Comparison of ENCODE assay signal across 23 mouse cellular contexts in genomic region chr11:85625206-85625605, GRCm38 (mm10).
DNase-seq lines count a peak whose midpoint lies in the region; ATAC-seq and TF ChIP-seq lines count a peak whose summit lies in the region.
"Had no signal": no experiment of that assay in that cellular context is flagged by ENCODE, and none has a peak within 500 bp of the region (broad histone marks: within the 10 kb centered on the region; RNA-seq: fewer than 3 reads in every experiment).

No protein-coding gene starts in this region.

- H3K4me1 ChIP-seq in intestine, postnatal 0 days (replicated peaks; ENCODE audit: control insufficient read depth, insufficient read depth, low read length), result no peaks in the 10 kb centered on the region
- peaks cover 4% of the 10 kb centered on the region for H3K4me1 ChIP-seq in intestine, embryonic 15.5 days (replicated peaks)
- H3K4me1 ChIP-seq in lung, postnatal 0 days (ENCODE audit: insufficient read depth, low read depth, low read length), result peaks cover 3% of the 10 kb centered on the region; the same call in 1 of the 2 replicates
- peaks cover 2% of the 10 kb centered on the region; the same call in 1 of the 2 replicates for H3K4me1 ChIP-seq in lung, adult 2 months (ENCODE audit: control insufficient read depth, insufficient read depth, low read length)
- peaks cover 6% of the 10 kb centered on the region; the same call in 1 of the 2 replicates for H3K4me1 ChIP-seq in embryonic facial prominence, embryonic 11.5 days (ENCODE audit: control insufficient read depth, insufficient read depth, low read length)
- no peaks in the 10 kb centered on the region for H3K4me1 ChIP-seq in stomach, postnatal 0 days (replicated peaks; ENCODE audit: control insufficient read depth, insufficient read depth)

- no peak for TF ChIP-seq POLR2A in lung, adult 2 months (IDR thresholded peaks at IDR 0.05; ENCODE audit: borderline replicate concordance, extremely low read depth, low read depth, low read length)

- no peak overlapping the region for H3K27ac ChIP-seq in intestine, postnatal 0 days (ENCODE audit: low read depth, low read length)
- no peak overlapping the region for H3K27ac ChIP-seq in intestine, embryonic 15.5 days
- no peak overlapping the region for H3K27ac ChIP-seq in lung, postnatal 0 days (ENCODE audit: low read length)
- H3K27ac ChIP-seq in embryonic facial prominence, embryonic 11.5 days (replicated peaks; ENCODE audit: low read depth, low read length), result peak overlapping the region; percentile 47; the same call in 1 of the 2 replicates
- H3K27ac ChIP-seq in stomach, postnatal 0 days (replicated peaks), result no peak overlapping the region
- H3K27ac ChIP-seq: heart, adult 2 months; hindbrain, embryonic 13.5 days; midbrain, embryonic 15.5 days had no signal

- H3K4me3 ChIP-seq in intestine, postnatal 0 days (ENCODE audit: low read depth, low read length), result no peak overlapping the region
- no peak overlapping the region for H3K4me3 ChIP-seq in intestine, embryonic 15.5 days (replicated peaks)
- no peak overlapping the region for H3K4me3 ChIP-seq in lung, postnatal 0 days (ENCODE audit: low read depth, low read length)
- no peak overlapping the region for H3K4me3 ChIP-seq in lung, adult 2 months (replicated peaks; ENCODE audit: extremely low read depth, low read depth, low read length)
- H3K4me3 ChIP-seq in embryonic facial prominence, embryonic 11.5 days (ENCODE audit: low read depth, low read length), result no peak overlapping the region
- no peak overlapping the region for H3K4me3 ChIP-seq in stomach, postnatal 0 days (ENCODE audit: low read depth, low read length)
- H3K4me3 ChIP-seq: heart, adult 2 months; hindbrain, embryonic 13.5 days; midbrain, embryonic 15.5 days had no signal

- TF ChIP-seq EP300 in lung, postnatal 0 days (IDR thresholded peaks at IDR 0.05), result no peak
- TF ChIP-seq EP300 in stomach, postnatal 0 days (optimal IDR thresholded peaks at IDR 0.05), result no peak

- no peaks in the 10 kb centered on the region for H3K36me3 ChIP-seq in intestine, postnatal 0 days (ENCODE audit: control insufficient read depth, insufficient read depth)
- H3K36me3 ChIP-seq in intestine, embryonic 15.5 days, result no peaks in the 10 kb centered on the region
- H3K36me3 ChIP-seq in lung, postnatal 0 days (ENCODE audit: insufficient read depth, low read length), result no peaks in the 10 kb centered on the region
- no peaks in the 10 kb centered on the region for H3K36me3 ChIP-seq in embryonic facial prominence, embryonic 11.5 days (replicated peaks; ENCODE audit: control insufficient read depth, insufficient read depth, low read depth, low read length)
- H3K36me3 ChIP-seq in stomach, postnatal 0 days (ENCODE audit: control insufficient read depth, insufficient read depth, low read length), result no peaks in the 10 kb centered on the region
- H3K36me3 ChIP-seq: hindbrain, embryonic 13.5 days; midbrain, embryonic 15.5 days had no signal

- H3K4me2 ChIP-seq in intestine, postnatal 0 days (replicated peaks; ENCODE audit: low read depth), result no peak overlapping the region
- no peak overlapping the region for H3K4me2 ChIP-seq in intestine, embryonic 15.5 days (replicated peaks)
- H3K4me2 ChIP-seq in lung, postnatal 0 days (replicated peaks; ENCODE audit: low read depth, low read length), result no peak overlapping the region
- H3K4me2 ChIP-seq in embryonic facial prominence, embryonic 11.5 days (ENCODE audit: low read depth, low read length), result no peak overlapping the region
- H3K4me2 ChIP-seq in stomach, postnatal 0 days (replicated peaks; ENCODE audit: low read depth), result no peak overlapping the region
- H3K4me2 ChIP-seq: hindbrain, embryonic 13.5 days; midbrain, embryonic 15.5 days had no signal

- H3K9ac ChIP-seq in intestine, postnatal 0 days (ENCODE audit: low read depth, low read length), result no peak overlapping the region
- H3K9ac ChIP-seq in intestine, embryonic 15.5 days, result no peak overlapping the region
- no peak overlapping the region for H3K9ac ChIP-seq in lung, postnatal 0 days (replicated peaks; ENCODE audit: low read depth)
- H3K9ac ChIP-seq in embryonic facial prominence, embryonic 11.5 days (replicated peaks; ENCODE audit: low read length), result no peak overlapping the region; the same call in 1 of the 2 replicates
- H3K9ac ChIP-seq in stomach, postnatal 0 days (ENCODE audit: low read length), result no peak overlapping the region
- H3K9ac ChIP-seq: hindbrain, embryonic 13.5 days; midbrain, embryonic 15.5 days had no signal

- no peak for ATAC-seq in intestine, postnatal 0 days
- no peak for ATAC-seq in intestine, embryonic 15.5 days
- ATAC-seq in lung, postnatal 0 days, result no peak
- no peak for ATAC-seq in embryonic facial prominence, embryonic 11.5 days (replicated peaks; ENCODE audit: insufficient number of reproducible peaks, low FRiP score, low TSS enrichment, low read depth)
- no peak for ATAC-seq in stomach, postnatal 0 days (ENCODE audit: low FRiP score, low TSS enrichment)
- ATAC-seq: forebrain, embryonic 16.5 days; inflammation-experienced regulatory T-cells, adult 6 months; midbrain, embryonic 15.5 days had no signal

- H3K27me3 ChIP-seq in intestine, postnatal 0 days (replicated peaks; ENCODE audit: control insufficient read depth, insufficient read depth, low read length), result no peaks in the 10 kb centered on the region
- no peaks in the 10 kb centered on the region for H3K27me3 ChIP-seq in intestine, embryonic 15.5 days (replicated peaks)
- no peaks in the 10 kb centered on the region for H3K27me3 ChIP-seq in lung, postnatal 0 days (replicated peaks; ENCODE audit: insufficient read depth, low read length)
- H3K27me3 ChIP-seq in embryonic facial prominence, embryonic 11.5 days (ENCODE audit: control insufficient read depth, insufficient read depth, low read length), result no peaks in the 10 kb centered on the region
- H3K27me3 ChIP-seq in stomach, postnatal 0 days (ENCODE audit: control insufficient read depth, insufficient read depth, low read length), result no peaks in the 10 kb centered on the region
- H3K27me3 ChIP-seq: CH12.LX; midbrain, embryonic 15.5 days had no signal

- no peaks in the 10 kb centered on the region for H3K9me3 ChIP-seq in intestine, postnatal 0 days (ENCODE audit: control insufficient read depth)
- H3K9me3 ChIP-seq in intestine, embryonic 15.5 days, result no peaks in the 10 kb centered on the region
- no peaks in the 10 kb centered on the region for H3K9me3 ChIP-seq in lung, postnatal 0 days (ENCODE audit: low read length)
- no peaks in the 10 kb centered on the region for H3K9me3 ChIP-seq in embryonic facial prominence, embryonic 11.5 days (replicated peaks; ENCODE audit: control insufficient read depth, low read length)
- no peaks in the 10 kb centered on the region for H3K9me3 ChIP-seq in stomach, postnatal 0 days (ENCODE audit: control insufficient read depth, low read length)
- H3K9me3 ChIP-seq: hindbrain, embryonic 13.5 days; midbrain, embryonic 15.5 days had no signal

- TF ChIP-seq CTCF in intestine, postnatal 0 days (IDR thresholded peaks at IDR 0.05; ENCODE audit: low read depth), result peak; percentile 34
- TF ChIP-seq CTCF in lung, postnatal 0 days (IDR thresholded peaks at IDR 0.05), result peak; percentile 26
- TF ChIP-seq CTCF in lung, adult 2 months (IDR thresholded peaks at IDR 0.05; ENCODE audit: insufficient read depth, low read length), result no peak
- TF ChIP-seq CTCF in stomach, postnatal 0 days (IDR thresholded peaks at IDR 0.05; ENCODE audit: low read depth), result peak; percentile 14; the same call in 1 of the 2 replicates

- WGBS in intestine, postnatal 0 days, result 85% methylated on average over 5 of the region's 5 CpGs
- WGBS in intestine, embryonic 15.5 days, result 78% methylated on average over 5 of the region's 5 CpGs
- WGBS in lung, postnatal 0 days, result 73% methylated on average over 5 of the region's 5 CpGs
- WGBS in lung, adult 2 months, result 82% methylated on average over 5 of the region's 5 CpGs
- 52% methylated on average over 5 of the region's 5 CpGs for WGBS in embryonic facial prominence, embryonic 11.5 days
- 78% methylated on average over 5 of the region's 5 CpGs for WGBS in stomach, postnatal 0 days

- no peak for DNase-seq in lung, postnatal 0 days (ENCODE audit: low spot score)
- no peak for DNase-seq in lung, adult 2 months
- DNase-seq in embryonic facial prominence, embryonic 11.5 days (ENCODE audit: low spot score), result no peak
- DNase-seq in stomach, postnatal 0 days (ENCODE audit: low spot score), result no peak
- no peak for DNase-seq in retina, embryonic 14.5 days (ENCODE audit: low spot score)
- DNase-seq: adrenal gland, postnatal 10 days; B cell, adult 2 months; cerebellum, adult 18-20 months; cerebellum, postnatal 14 days; gastrocnemius, postnatal 25 days; heart, adult 2 months; kidney, adult 9 months; kidney, postnatal 25 days; lung, postnatal 36 days; spleen, adult 18-20 months; thymus, postnatal 14 days had no signal
